Mouse (Mus musculus) neural tube, embryonic 11.5 days (tissue): ENCODE measurements around the gene Nup210l. TPM values are rescaled to one million over a fixed set of nuclear protein-coding genes. Genes with fewer than 3 reads are reported as not detected.

Source experiments
- ATAC-seq: fragments of 200-750 bp; cut with Nextera tagmentation; 2 replicates; pipeline ENCODE4 v1.8.0; 2017; ENCODE audit warnings: moderate number of reproducible peaks, mild to moderate bottlenecking, moderate TSS enrichment, moderate library complexity; ENCODE audit not compliant: insufficient read depth, low FRiP score, low TSS enrichment
- DNase-seq: peaks from one replicate; pipeline ENCODE4 v3.0.0-alpha.2; 2015; ENCODE audit warnings: low spot score
- H3K27ac ChIP-seq: fragments of 300-500 bp; sonication (generic); 2 replicates; pipeline ENCODE4 v1.5.1; 2014; ENCODE audit warnings: low read depth, mild to moderate bottlenecking, low read length
- H3K27me3 ChIP-seq: fragments of 300-500 bp; sonication (generic); 2 replicates; pipeline ENCODE4 v1.6.1; 2014; ENCODE audit warnings: mild to moderate bottlenecking, low read length, mixed read lengths; ENCODE audit not compliant: control insufficient read depth, insufficient read depth
- H3K36me3 ChIP-seq: fragments of 300-500 bp; sonication (generic); 2 replicates; pipeline ENCODE4 v1.6.1; 2014; ENCODE audit warnings: mild to moderate bottlenecking, low read length, moderate library complexity, mixed read lengths; ENCODE audit not compliant: control insufficient read depth, insufficient read depth
- H3K4me1 ChIP-seq: fragments of 300-500 bp; sonication (generic); 2 replicates; pipeline ENCODE4 v1.6.1; 2014; ENCODE audit warnings: low read length, mixed read lengths; ENCODE audit not compliant: control insufficient read depth, insufficient read depth
- H3K4me2 ChIP-seq: fragments of 300-500 bp; sonication (generic); 2 replicates; pipeline ENCODE4 v1.6.1; 2014; ENCODE audit warnings: low read depth, mild to moderate bottlenecking, moderate library complexity
- H3K4me3 ChIP-seq: fragments of 300-500 bp; sonication (generic); 2 replicates; pipeline ENCODE4 v1.5.1; 2014; ENCODE audit warnings: low read depth, low read length
- H3K9ac ChIP-seq: fragments of 300-500 bp; sonication (generic); 2 replicates; pipeline ENCODE4 v1.6.1; 2014; ENCODE audit warnings: mild to moderate bottlenecking, low read length
- H3K9me3 ChIP-seq: fragments of 300-500 bp; sonication (generic); 2 replicates; pipeline ENCODE4 v1.6.1; 2016; ENCODE audit warnings: low read length; ENCODE audit not compliant: control insufficient read depth
- WGBS: fragments of 180-500 bp; shearing (Covaris S2); extraction: QIAGEN DNeasy Blood & Tissue Kit; methylation state at CpG from one replicate; pipeline ENCODE4 v1.1.7; 2014; 5-methylcytosine and 5-hydroxymethylcytosine counted together
- polyA plus RNA-seq: library from polyadenylated mRNA; unstranded; fragments of >200 nt; fragmentation: Nextera tagmentation; extraction: Ambion mirVana; gene quantifications from 2 replicates; pipeline ENCODE4 v1.2.1, GENCODE M21; 2014

The Nup210l gene
- polyA plus RNA-seq, 1 experiment from 2014 or later, result 0.66 TPM

GRCm38 (mm10) chr3:90202884-90203283 is 99.0 kb downstream of the Nup210l start:
- Histone ChIP-seq H3K36me3 (no peaks in the 10 kb centered on the region; the same call in 1 of the 2 replicates), H3K4me1 (no peaks in the 10 kb centered on the region), H3K27ac (no peak overlapping the region), H3K9me3 (no peaks in the 10 kb centered on the region; the same call in 1 of the 2 replicates), H3K4me3 (no peak overlapping the region), H3K4me2 (no peak overlapping the region), H3K9ac (no peak overlapping the region), H3K27me3 (no peaks in the 10 kb centered on the region)
- DNase-seq (no peak), ATAC-seq (no peak)
- WGBS, result 81% methylated on average over 1 of the region's 1 CpGs

GRCm38 (mm10) chr3:90203619-90204018 is 99.7 kb downstream of the Nup210l start:
- Histone ChIP-seq H3K4me2 (no peak overlapping the region), H3K9me3 (no peaks in the 10 kb centered on the region; the same call in 1 of the 2 replicates), H3K36me3 (peaks cover 4% of the 10 kb centered on the region), H3K4me3 (no peak overlapping the region), H3K4me1 (no peaks in the 10 kb centered on the region), H3K9ac (no peak overlapping the region), H3K27ac (no peak overlapping the region), H3K27me3 (no peaks in the 10 kb centered on the region)
- no peak for ATAC-seq
- 84% methylated on average over 5 of the region's 5 CpGs for WGBS
- DNase-seq, result no peak

- H3K27ac ChIP-seq, result no peak overlapping the region
- WGBS, result 88% methylated on average over 2 of the region's 2 CpGs
- H3K9ac ChIP-seq, result no peak overlapping the region
- H3K27me3 ChIP-seq, result no peaks in the 10 kb centered on the region
- DNase-seq (no peak), ATAC-seq (no peak)
- H3K36me3 ChIP-seq, result peaks cover 5% of the 10 kb centered on the region
- no peak overlapping the region for H3K4me2 ChIP-seq
- H3K9me3 ChIP-seq, result no peaks in the 10 kb centered on the region; the same call in 1 of the 2 replicates
- no peaks in the 10 kb centered on the region for H3K4me1 ChIP-seq
- no peak overlapping the region for H3K4me3 ChIP-seq
Observed at GRCm38 (mm10) chr3:90204582-90204981, 100.7 kb downstream of the Nup210l start.

- peaks cover 8% of the 10 kb centered on the region; the same call in 1 of the 2 replicates for H3K4me1 ChIP-seq
Observed at GRCm38 (mm10) chr3:90208662-90209061, 104.7 kb downstream of the Nup210l start.

GRCm38 (mm10) chr3:90209908-90210566 is 106.1 kb downstream of the Nup210l start:
- no peak for DNase-seq
- Histone ChIP-seq H3K36me3 (peaks cover 11% of the 10 kb centered on the region), H3K4me3 (no peak overlapping the region), H3K9ac (no peak overlapping the region), H3K27me3 (no peaks in the 10 kb centered on the region), H3K4me1 (peaks cover 8% of the 10 kb centered on the region; the same call in 1 of the 2 replicates), H3K9me3 (no peaks in the 10 kb centered on the region), H3K4me2 (no peak overlapping the region), H3K27ac (no peak overlapping the region)
- ATAC-seq, result no peak
- WGBS, result 94% methylated on average over 5 of the region's 5 CpGs

More at GRCm38 (mm10) chr3:90208662-90209061, 104.7 kb downstream of the Nup210l start:
- 93% methylated on average over 2 of the region's 2 CpGs for WGBS
- Histone ChIP-seq H3K27me3 (no peaks in the 10 kb centered on the region), H3K4me2 (no peak overlapping the region), H3K27ac (no peak overlapping the region), H3K9me3 (no peaks in the 10 kb centered on the region), H3K36me3 (peaks cover 11% of the 10 kb centered on the region), H3K4me3 (no peak overlapping the region), H3K9ac (no peak overlapping the region)
- no peak for DNase-seq
- no peak for ATAC-seq

GRCm38 (mm10) chr3:90211475-90212398 is 107.8 kb downstream of the Nup210l start:
- Histone ChIP-seq H3K27me3 (no peaks in the 10 kb centered on the region), H3K36me3 (peaks cover 11% of the 10 kb centered on the region), H3K4me3 (peak overlapping the region; percentile 75), H3K4me1 (peaks cover 8% of the 10 kb centered on the region; the same call in 1 of the 2 replicates), H3K9me3 (no peaks in the 10 kb centered on the region), H3K27ac (no peak overlapping the region), H3K4me2 (peak overlapping the region; percentile 85), H3K9ac (no peak overlapping the region)
- WGBS, result 83% methylated on average over 13 of the region's 13 CpGs
- DNase-seq (no peak), ATAC-seq (no peak)

- H3K36me3 ChIP-seq, result peaks cover 11% of the 10 kb centered on the region
- no peak overlapping the region for H3K27ac ChIP-seq
- H3K9ac ChIP-seq, result peak overlapping the region; percentile 80
- no peaks in the 10 kb centered on the region for H3K27me3 ChIP-seq
- DNase-seq, result no peak
- H3K9me3 ChIP-seq, result no peaks in the 10 kb centered on the region
- WGBS, result 19% methylated on average over 5 of the region's 5 CpGs
- H3K4me1 ChIP-seq, result peaks cover 8% of the 10 kb centered on the region; the same call in 1 of the 2 replicates
- ATAC-seq, result no peak
- H3K4me3 ChIP-seq, result peak overlapping the region; percentile 75
- H3K4me2 ChIP-seq, result peak overlapping the region; percentile 85
Observed at GRCm38 (mm10) chr3:90212723-90213122, 108.8 kb downstream of the Nup210l start.

GRCm38 (mm10) chr3:90213377-90213866 is 109.5 kb downstream of the Nup210l start, which contains the start of the genes Rps27 and Rab13:
TSS of gene Rps27 (minus strand) at chr3:90213651.
TSS of gene Rab13 (plus strand) at chr3:90213695.
- WGBS, result under 1% methylated on average over 42 of the region's 42 CpGs
- Histone ChIP-seq H3K9ac (peak within 1 kb of the TSS; percentile 80), H3K27me3 (no peaks in the 10 kb centered on the region), H3K27ac (0 out of 2 replicates have a peak within 1 kb of the TSS, but pooled peaks have one; percentile 44), H3K4me1 (peaks cover 8% of the 10 kb centered on the region; the same call in 1 of the 2 replicates), H3K4me2 (peak within 1 kb of the TSS; percentile 85), H3K4me3 (peak within 1 kb of the TSS; percentile 75), H3K9me3 (no peaks in the 10 kb centered on the region), H3K36me3 (peaks cover 9% of the 10 kb centered on the region)
- ATAC-seq, result peak; percentile 91
- peak; percentile 89 for DNase-seq
